Mouse (Mus musculus): Measurements from ENCODE around the gene Zfp185.
A peak's percentile ranks its signal among the peaks of the same experiment; 100 is the strongest.
"Not testable (repeated sequence)": the region's sequence is repeated elsewhere in the genome, so short reads cannot be mapped to it uniquely, and the experiment has no call there.

Zfp185 gene

DNA sequence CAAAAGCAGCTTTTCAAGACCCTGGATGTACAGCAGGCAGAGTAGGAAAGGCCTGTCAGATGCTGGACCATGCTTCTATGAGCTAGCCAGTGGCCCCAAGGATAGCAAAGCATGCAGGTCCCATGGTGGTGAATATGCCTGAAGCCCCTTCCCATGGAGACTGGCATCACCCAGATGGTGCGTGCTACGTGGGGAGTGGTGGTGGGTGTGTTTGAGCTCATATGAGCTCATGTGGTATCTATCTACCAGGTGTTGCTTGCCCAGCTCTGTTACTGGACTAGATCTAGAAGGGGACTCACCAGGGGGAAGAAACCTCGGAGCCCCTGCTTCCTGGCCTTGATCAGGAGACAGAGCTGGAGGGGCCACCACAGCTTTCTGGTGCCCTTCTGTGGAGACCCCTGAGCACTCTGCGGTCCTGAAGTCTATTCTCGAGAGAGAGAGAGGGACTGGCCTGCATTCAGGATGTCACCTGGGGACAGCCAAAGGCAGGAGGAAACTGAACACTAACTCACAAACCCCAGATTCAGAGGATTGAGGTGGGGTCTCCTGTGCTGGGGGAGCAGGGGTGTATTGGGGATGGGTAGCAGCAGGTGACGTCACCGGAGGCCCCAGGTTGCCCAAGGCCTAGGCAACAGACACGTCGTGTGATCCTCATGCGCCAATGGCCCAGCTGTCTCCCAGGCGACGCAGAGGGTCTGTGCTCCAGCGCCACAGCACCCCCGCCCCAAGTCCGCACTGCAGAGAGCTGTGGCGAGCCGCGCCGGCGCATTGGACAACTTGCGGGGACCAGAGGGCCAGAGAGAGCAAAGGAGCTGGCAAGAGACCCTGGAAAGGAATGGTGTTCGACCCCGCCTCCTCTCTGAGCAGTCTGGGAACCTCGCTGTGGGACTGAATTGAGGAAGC is 76.6 kb downstream of the Zfp185 start:
- peak; percentile 47 for DNase-seq

DNA sequence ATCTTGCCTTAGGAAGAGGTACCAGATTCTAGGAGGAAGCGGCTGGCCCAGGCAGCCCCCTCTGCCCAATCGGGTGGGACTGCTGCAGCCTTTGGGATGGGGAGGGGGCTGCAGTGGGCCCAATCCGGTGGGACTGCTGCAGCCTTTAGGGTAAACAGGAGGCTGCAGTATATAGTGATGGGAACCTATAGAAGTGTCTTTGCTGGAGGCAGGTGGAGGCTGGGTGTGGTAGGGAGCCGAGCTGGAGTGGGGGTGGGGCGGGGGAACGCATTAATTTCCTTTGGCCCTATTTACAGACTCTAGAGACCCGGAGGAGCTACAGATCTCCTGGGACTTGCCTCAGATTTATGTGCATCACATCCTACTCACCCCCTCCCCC is 77.3 kb downstream of the Zfp185 start, which contains the start of gene Pnma3:
Gene Pnma3 (plus strand): TSS at position 373 of the 379 bp plus-strand sequence.
- no peak for DNase-seq

DNA sequence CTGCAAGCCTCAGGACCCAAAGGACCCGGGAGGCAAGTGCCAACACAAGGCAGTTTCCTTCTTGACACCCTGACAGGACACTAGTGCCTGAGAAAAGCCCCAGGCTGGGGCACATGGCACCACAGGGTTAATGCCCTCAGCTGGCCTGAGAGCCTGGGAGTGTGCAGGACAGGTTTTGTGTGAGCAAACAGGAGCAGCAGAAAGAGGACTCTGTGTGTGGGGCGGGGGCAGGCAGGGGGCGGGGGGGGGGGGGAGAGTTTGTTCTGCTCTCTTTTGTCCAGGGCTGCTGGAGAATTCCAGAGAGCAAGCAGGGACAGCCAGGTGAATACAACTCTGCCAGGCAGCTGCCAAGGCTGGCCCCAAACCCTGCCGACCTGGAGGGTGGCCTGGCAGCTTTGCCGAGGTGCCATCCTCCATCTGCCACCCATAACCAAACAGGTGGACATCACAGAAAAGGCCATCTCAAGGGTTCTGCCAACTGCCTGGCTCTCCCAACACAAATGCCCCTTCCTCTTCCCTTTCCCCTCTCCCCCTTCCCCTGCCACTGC is 79.7 kb downstream of the Zfp185 start:
- not testable (repeated sequence) for DNase-seq
